Mouse (Mus musculus): ENCODE measurements around the gene Cfap46.
"Not testable (repeated sequence)": the region's sequence is repeated elsewhere in the genome, so short reads cannot be mapped to it uniquely, and the experiment has no call there.

The Cfap46 gene

GRCm38 (mm10) chr7:139659901-139660300 lies 23.7 kb downstream of the Cfap46 start:
- DNase-seq: not testable (repeated sequence)

GRCm38 (mm10) chr7:139649698-139650097 lies 33.9 kb downstream of the Cfap46 start:
- no peak for DNase-seq

DNA sequence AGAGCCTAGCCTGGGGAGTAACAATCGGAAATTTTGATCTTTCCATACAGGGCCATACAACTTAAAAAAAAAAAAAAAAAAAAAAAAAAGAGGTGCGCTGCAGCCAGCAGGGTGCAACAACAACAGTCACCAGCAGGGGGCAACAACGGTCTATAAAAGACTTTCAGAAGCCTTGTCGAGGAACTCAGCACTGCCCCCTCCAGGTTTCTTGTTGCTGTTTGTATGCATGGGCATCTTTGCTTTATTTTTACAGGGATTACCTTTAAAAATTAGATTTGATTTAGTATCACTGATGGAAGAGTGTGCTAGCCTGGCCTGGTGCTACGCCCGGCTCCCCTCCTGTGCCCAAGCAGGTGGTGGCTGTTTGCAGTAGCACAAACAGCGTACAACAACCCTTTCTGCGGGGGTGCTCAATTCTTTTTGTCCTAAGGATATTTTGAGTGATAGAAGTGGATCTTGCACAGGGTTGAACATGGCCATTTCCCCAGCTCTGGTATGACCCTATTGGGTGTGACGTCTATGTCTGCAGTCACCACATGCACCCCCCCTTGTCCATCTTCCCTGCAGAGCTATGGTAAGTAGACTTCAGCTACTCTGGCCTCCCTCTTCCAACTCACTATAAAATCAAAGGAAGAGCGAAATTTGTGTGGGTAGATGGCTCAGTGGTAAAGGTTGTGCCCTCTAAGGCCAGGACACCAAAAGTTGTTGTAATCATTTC lies 35.4 kb downstream of the Cfap46 start:
- peak; percentile 100 for DNase-seq

- no peak for DNase-seq
Observed at GRCm38 (mm10) chr7:139633393-139633792, 50.2 kb downstream of the Cfap46 start.

GRCm38 (mm10) chr7:139625156-139625555 lies 58.5 kb downstream of the Cfap46 start:
- DNase-seq: no peak

- no peak for DNase-seq
Observed at GRCm38 (mm10) chr7:139622568-139622967, 61.0 kb downstream of the Cfap46 start.

- peak; percentile 76 for DNase-seq
Observed at GRCm38 (mm10) chr7:139615767-139616766, 67.5 kb downstream of the Cfap46 start.

GRCm38 (mm10) chr7:139610328-139610727 lies 73.3 kb downstream of the Cfap46 start:
- DNase-seq: no peak

DNA sequence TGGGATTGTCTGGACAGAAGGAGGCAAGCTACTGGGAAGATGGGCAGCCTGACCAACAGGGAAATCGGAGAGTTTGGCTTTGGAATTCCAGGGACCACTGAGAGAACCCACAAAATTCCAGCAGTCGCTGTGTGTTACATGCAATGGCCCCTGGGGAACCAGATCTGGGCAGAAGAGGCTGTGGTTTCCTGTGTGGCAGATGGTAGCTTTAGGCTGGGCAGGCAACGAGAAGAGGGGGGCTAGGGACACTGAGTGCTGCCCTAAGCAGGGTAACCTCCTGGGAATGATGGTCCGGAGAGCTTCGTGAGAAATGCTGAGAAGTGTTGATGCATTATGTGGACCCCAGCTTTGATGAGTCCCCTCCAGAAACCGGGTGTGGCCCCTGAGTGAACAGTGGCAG lies 87.8 kb downstream of the Cfap46 start:
- DNase-seq: no peak

DNA sequence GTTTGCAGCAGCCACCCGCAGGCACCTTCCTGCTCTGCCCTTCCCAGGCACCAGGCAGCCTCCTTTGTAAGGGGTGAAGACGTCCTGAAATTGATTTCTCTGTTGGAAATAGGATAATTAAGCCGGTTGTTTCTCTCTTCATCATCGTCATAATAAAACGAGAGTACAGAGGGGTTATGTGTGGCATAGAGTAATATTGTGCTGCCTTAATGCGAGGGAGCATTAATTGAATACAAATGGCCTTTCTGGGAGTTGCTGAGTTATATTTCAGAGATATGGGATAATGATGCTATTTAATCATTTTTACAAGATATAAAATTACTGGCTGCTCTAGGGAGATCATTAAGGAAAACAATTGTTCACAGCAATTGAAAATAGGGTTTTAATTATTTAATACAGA lies 88.3 kb downstream of the Cfap46 start:
- no peak for DNase-seq

- DNase-seq: no peak
Observed at GRCm38 (mm10) chr7:139591311-139591710, 92.3 kb downstream of the Cfap46 start.

- no peak for DNase-seq
Observed at GRCm38 (mm10) chr7:139590302-139590701, 93.3 kb downstream of the Cfap46 start.

- no peak for DNase-seq
Observed at GRCm38 (mm10) chr7:139587919-139588318, 95.7 kb downstream of the Cfap46 start.

DNA sequence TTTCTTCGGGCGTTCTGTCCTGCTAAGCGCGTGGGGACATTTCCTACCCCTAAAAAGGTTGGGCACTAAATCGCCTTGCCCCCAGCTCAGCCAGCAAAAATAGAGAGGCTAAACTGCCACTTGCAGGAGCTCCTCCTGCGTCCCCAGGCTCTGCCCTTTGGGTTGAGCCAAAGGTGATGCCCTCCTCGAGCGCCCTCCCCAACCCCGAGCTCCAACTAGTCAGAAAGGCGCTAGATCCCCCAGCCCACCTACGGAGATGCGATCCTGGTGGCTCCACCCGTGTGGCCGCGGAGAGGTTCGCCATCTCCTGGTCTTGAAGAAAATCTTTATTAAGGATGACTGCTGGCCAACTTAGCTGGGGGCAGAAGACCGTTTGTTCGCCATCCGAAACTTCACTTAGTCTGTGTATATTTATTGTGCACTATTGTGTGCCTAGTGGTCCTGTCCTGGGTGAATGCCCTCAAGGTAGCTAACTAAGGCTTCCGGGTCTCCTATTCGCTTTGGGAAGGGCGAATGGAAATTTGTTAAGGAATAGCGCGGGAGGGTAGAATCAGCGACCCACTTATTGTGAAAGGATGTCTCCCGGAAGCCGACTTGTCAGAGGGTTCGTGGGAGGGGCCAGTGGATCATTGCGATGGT lies 98.3 kb downstream of the Cfap46 start:
- DNase-seq: no peak

DNA sequence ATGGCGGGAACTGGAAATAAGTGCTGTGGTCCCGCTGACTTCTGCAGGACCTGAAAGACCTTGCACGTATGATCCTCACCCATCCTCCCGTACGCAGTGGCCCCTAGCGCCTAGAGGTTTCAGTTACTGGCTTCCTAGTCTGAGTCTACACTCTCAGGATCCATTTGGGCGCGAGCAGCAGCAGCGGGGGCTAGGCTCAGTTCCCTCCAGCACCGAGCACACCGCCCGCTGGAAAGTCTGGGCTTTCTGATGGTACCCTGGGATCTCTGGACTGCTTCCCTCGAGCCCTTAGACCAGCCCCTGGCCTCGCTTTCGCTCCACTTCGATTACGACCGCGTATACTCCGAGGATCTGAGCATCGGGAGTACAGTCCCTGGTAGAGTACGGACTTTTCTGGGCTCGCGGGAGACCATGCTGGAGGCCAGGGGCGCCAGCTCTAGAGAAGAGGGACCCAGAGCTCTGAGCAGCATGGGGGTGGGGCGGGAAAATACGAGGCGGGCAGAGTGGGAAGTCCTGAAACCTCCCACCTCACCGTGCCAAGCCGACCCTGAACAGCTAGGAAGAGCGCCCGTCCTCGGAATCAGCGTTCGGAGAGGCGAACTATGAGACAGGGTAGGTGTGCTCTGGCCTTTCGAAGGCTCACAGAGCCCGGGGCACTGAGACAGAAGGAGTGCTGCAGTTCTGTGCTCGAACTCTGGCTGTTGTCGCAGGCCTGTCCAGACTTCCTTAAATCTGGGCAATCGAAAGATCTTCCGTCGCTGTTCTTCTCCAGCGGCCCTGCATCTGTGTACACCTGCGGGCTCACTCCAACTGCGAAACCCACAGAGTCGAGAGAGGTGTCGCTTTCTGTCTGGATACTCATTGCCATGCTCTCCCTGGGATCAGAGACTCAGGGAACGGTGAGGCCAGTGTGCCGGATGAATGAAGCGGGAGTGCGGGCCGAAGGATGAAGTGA lies 99.1 kb downstream of the Cfap46 start:
- DNase-seq: no peak

DNA sequence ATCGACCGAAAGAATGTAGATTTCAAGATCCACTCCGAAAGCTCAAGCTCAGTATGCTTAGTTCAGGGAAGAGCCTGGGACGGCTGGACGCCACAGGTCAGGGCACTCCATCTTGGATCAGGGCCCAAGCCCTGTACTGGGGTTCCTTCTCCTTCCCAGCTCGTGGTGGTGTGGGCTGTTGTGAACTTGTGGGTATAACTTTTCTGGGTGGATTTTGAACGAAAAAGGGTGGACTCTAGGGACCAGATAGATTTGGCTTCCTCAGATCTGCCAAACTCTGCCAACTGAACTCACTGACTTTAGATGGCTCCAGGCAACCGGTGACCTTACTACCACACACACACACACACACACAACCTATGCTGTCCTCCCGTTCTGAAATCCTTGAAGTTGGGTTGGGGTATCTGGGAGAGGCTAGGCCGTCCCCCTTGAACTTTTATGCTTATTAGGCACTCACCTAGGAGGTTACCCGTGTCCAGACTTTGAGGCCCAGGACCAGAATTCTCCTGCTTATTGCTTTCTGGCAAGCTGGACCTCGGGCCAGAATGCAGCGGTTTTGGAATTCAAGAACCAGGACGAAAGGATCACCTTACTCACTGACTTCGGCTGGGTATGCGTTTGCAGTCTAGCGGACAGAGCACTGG lies 100.4 kb downstream of the Cfap46 start:
- no peak for DNase-seq

GRCm38 (mm10) chr7:139582595-139582994 lies 101.0 kb downstream of the Cfap46 start, which contains the start of gene Nkx6-2:
Nkx6-2 (minus strand) TSS chr7:139582797.
- no peak for DNase-seq

GRCm38 (mm10) chr7:139581801-139582571 lies 101.6 kb downstream of the Cfap46 start:
- peak; percentile 20 for DNase-seq

DNA sequence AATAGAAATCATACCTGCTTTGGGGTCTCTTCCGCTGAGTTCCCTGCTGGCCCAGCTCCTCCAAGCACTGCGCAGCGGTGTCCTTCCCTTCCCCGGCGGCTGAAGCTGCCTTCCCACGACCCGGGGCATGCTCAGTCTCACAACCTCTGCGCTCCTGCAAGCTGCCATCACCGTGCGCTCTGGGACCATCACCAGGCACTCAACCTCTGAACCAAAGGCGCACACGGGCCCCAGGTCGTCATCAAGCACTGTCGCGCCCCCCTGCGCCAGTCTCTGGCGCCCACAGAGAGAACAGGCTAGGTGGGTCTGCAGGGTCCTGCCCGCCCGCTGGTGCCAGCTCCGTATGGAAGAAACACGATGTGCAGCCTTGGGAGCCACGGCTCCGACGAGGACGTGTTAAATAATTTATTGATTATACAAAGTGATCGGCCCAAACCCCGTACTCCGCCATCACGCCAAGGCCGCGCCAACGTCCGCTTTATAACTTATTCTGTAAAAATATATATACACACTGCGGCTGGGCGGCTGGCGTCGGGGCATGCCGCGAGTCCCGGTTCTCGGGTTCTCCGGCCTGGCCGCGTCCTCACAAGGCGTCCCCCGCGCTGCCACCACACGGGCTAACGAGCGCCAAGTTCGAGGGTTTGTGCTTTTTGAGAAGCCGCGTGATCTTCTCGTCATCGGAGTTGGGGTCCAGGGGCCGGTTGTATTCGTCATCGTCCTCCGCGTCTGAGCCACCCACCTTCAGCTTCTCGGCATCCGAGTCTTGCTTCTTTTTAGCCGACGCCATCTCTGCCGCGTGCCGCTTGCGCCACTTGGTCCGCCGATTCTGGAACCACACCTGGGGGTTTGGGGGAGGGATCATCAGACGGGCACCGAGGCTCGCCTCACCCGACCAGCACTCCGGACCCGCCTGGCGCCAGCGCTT lies 102.5 kb downstream of the Cfap46 start:
- peak; percentile 24 for DNase-seq
